Mouse (Mus musculus) megakaryocyte, embryonic 14.5 days (primary cell): ENCODE results near the gene Notch4.

ENCODE experiments used
- FLI1 ChIP-seq: IDR thresholded peaks from 2 replicates; pipeline ENCODE4 v1.6.1; 2012; ENCODE audit warnings: low read length, inconsistent platforms, mixed read lengths
- GATA1 ChIP-seq: IDR thresholded peaks from 3 replicates; pipeline ENCODE4 v1.6.1; 2012; ENCODE audit warnings: mixed read lengths, low read length, inconsistent platforms, borderline replicate concordance

GRCm38 (mm10) chr17:34591029-34591993 lies 27.2 kb downstream of the Notch4 start, which contains the start of gene Pbx2:
- TF ChIP-seq GATA1 (no peak), FLI1 (no peak)
